Mouse (Mus musculus) Patski (cell line): Measurements from ENCODE around the gene Gp9. TPM values are rescaled to one million over a fixed set of nuclear protein-coding genes. Genes with fewer than 3 reads are reported as not detected.

Experiments used
- ATAC-seq: fragments of 100-300 bp; one replicate; pipeline ENCODE4 v1.8.0; 2021
- CTCF ChIA-PET: fragments of 350-600 bp; sonication (Branson Sonifier 250); formaldehyde crosslinking; loops from one replicate; lab custom pipeline; 2022; ENCODE audit warnings: inconsistent platforms; lab: Charles Lee
- POLR2A ChIA-PET: fragments of 350-600 bp; sonication (Branson Sonifier 250); formaldehyde crosslinking; loops from one replicate; lab custom pipeline; 2022; ENCODE audit warnings: antibody characterized with exemption, inconsistent platforms; lab: Charles Lee
- DNase-seq: peaks from one replicate; pipeline ENCODE4 v3.0.0-alpha.2; 2011; ENCODE audit warnings: low read depth, low spot score
- H3K27me3 ChIP-seq: fragments of 371-371 bp; one replicate; pipeline ENCODE4 v1.5.1; 2021
- CTCF ChIP-seq: fragments of 100-300 bp; IDR thresholded peaks from one replicate; pipeline ENCODE4 v1.5.1; 2021
- in situ Hi-C: fragments of 300-500 bp; cut with MboI; formaldehyde crosslinking; loops from 3 replicates; pipeline ENCODE4 v1.11.1; 2018; ENCODE audit warnings: low pct_unique_long_range_greater_than_20kb, mixed read lengths
- polyA plus RNA-seq: library from polyadenylated mRNA; unstranded; gene quantifications from one replicate; pipeline ENCODE4 v1.2.3, GENCODE M21; 2021

Gene Gp9
- polyA plus RNA-seq, 1 experiment from 2014 or later, result not detected

DNA sequence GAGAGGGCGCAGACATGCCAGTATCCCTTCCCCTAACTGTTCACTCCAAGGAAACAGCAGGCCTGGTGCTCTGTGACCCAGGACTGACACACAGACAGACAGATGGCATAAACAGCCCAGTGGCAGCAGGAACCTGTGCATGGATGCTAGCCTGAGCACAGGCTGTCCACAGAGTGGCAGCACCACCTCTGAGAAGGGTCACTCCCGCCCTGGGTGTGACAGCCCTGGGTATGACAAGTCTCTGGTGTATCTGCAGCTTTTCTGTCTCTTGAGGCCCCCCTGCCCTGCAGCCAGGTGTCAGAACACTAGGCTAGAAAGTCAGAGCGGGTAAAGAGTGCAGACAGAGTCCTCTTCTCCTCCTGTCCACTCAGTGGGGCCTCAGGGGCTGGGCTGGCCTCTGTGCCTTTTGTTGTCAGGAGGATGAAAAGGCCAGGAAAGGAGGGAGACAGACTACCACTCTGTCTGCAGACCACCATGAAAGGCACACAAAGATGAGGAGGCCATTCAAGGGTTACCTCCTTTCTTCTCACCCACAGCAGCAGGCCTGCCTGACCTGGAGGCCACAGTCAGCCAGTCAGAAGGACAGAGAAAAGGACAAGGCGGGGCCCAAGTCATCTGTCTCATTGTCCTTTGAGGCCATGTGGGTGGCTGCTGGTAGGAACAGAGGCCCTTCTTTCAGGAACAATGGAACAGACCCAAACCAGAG, 39.8 kb upstream of the Gp9 start:
- CTCF ChIA-PET, result no interaction called here
- H3K27me3 ChIP-seq, result peaks cover 10% of the 10 kb centered on the region
- ATAC-seq (no peak), DNase-seq (no peak)
- POLR2A ChIA-PET, result no interaction called here
- no peak for TF ChIP-seq CTCF
- in situ Hi-C loops, result no loop called here

GRCm38 (mm10) chr6:87739898-87740297, 38.0 kb upstream of the Gp9 start:
- CTCF ChIA-PET, result no interaction called here
- in situ Hi-C loops, result no loop called here
- no peak for ATAC-seq
- DNase-seq, result no peak
- H3K27me3 ChIP-seq, result peaks cover 10% of the 10 kb centered on the region
- POLR2A ChIA-PET, result no interaction called here
- no peak for TF ChIP-seq CTCF

GRCm38 (mm10) chr6:87740496-87740895, 37.4 kb upstream of the Gp9 start:
- ChIA-PET POLR2A (no interaction called here), CTCF (no interaction called here)
- DNase-seq (no peak), ATAC-seq (no peak)
- no peak for TF ChIP-seq CTCF
- in situ Hi-C loops, result no loop called here
- H3K27me3 ChIP-seq, result peaks cover 10% of the 10 kb centered on the region

DNA sequence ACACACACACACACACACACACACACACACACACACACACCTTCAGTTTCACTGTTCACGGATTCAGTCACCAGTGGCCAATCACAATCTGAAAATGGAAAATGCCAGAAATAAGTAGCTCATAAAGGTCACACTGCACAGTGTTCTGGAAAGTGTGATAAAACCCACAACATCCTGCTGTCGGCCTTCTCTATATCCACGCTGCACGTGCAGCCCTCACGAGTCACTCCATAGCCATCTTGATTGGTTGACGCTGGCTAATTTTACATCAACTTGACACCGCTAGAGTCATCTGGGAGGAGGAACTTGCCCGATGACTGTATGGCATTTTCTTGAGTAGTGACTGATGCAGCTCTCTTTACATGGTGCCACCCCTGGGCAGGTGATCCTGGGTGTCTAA, 35.9 kb upstream of the Gp9 start:
- POLR2A ChIA-PET, result interaction anchor here (0.6 kb wide), 1 partner anchor 675 kb away, joined by 4 read pairs; no protein-coding TSS in a partner anchor
- TF ChIP-seq CTCF, result no peak
- H3K27me3 ChIP-seq, result no peaks in the 10 kb centered on the region
- CTCF ChIA-PET, result no interaction called here
- in situ Hi-C loops, result no loop called here
- no peak for DNase-seq
- no peak for ATAC-seq

DNA sequence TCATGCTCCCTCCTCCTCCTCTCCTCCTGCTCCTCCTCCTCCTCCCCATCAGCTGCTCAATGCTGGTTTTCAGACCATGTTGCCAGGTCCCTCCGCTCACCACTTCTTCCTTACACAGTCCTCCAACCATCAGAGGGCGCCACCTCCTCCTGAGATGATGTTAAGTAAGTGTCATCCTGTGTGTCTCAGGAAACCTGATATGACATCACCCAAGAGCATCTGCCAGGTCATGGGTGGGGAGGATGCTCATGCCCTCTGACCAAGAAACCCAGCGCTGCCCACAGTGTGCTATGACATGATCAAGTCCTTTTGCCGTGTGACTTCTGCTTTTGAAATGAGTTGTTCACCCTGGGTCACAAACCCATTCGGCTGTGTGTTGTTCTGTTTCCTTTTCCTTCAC, 35.1 kb upstream of the Gp9 start:
- in situ Hi-C loops, result no loop called here
- no peak for ATAC-seq
- no peak for DNase-seq
- no peaks in the 10 kb centered on the region for H3K27me3 ChIP-seq
- ChIA-PET CTCF (no interaction called here), POLR2A (no interaction called here)
- TF ChIP-seq CTCF, result no peak

GRCm38 (mm10) chr6:87743281-87743680, 34.6 kb upstream of the Gp9 start:
- no peaks in the 10 kb centered on the region for H3K27me3 ChIP-seq
- POLR2A ChIA-PET, result interaction anchor here (0.6 kb wide), 1 partner anchor 30 kb away, joined by 4 read pairs; no protein-coding TSS in a partner anchor
- DNase-seq (no peak), ATAC-seq (no peak)
- no peak for TF ChIP-seq CTCF
- CTCF ChIA-PET, result interaction anchor here (1.3 kb wide), 1 partner anchor 10 kb away, joined by 3 read pairs; no protein-coding TSS in a partner anchor
- in situ Hi-C loops, result no loop called here

DNA sequence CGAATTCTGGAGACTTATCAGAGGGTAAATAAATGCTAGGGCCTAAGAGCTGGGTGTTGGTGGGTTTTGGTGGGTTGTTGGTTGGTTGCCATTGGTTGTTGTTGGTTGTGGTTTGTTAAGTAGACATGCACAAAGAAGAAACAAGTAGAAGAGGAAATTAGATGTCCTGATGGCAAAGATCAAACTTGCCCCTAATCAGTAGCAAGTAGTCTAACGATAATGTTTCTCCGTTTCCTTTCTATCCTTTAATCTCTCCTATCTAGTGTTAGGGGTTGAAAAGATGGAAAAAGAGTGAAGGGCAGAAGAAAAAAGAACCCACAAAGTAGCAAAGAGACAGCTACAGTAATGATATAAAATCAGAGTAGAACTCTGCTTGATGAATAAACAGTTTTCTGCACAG, 33.2 kb upstream of the Gp9 start:
- CTCF ChIA-PET, result interaction anchor here (1.3 kb wide), 1 partner anchor 12 kb away, joined by 3 read pairs; no protein-coding TSS in a partner anchor
- no peaks in the 10 kb centered on the region for H3K27me3 ChIP-seq
- POLR2A ChIA-PET, result no interaction called here
- in situ Hi-C loops, result no loop called here
- ATAC-seq (no peak), DNase-seq (no peak)
- TF ChIP-seq CTCF, result no peak

- H3K27me3 ChIP-seq, result no peaks in the 10 kb centered on the region
- in situ Hi-C loops, result no loop called here
- ATAC-seq, result no peak
- ChIA-PET CTCF (no interaction called here), POLR2A (no interaction called here)
- no peak for TF ChIP-seq CTCF
- no peak for DNase-seq
These were observed 32.6 kb upstream of the Gp9 start for GRCm38 (mm10) chr6:87745301-87745700.

- ATAC-seq, result no peak
These were observed 31.8 kb upstream of the Gp9 start for GRCm38 (mm10) chr6:87746059-87746458.

GRCm38 (mm10) chr6:87746849-87747248, 31.0 kb upstream of the Gp9 start:
- DNase-seq (no peak), ATAC-seq (no peak)
- in situ Hi-C loops, result no loop called here
- CTCF ChIA-PET, result no interaction called here
- no peak for TF ChIP-seq CTCF
- peaks cover 8% of the 10 kb centered on the region for H3K27me3 ChIP-seq
- POLR2A ChIA-PET, result no interaction called here

More at GRCm38 (mm10) chr6:87746059-87746458, 31.8 kb upstream of the Gp9 start:
- H3K27me3 ChIP-seq, result peaks cover 3% of the 10 kb centered on the region
- ChIA-PET POLR2A (interaction anchor here (0.7 kb wide), 1 partner anchor 79 kb away, joined by 12 read pairs; no protein-coding TSS in a partner anchor), CTCF (no interaction called here)
- in situ Hi-C loops, result no loop called here
- no peak for TF ChIP-seq CTCF
- DNase-seq, result no peak

DNA sequence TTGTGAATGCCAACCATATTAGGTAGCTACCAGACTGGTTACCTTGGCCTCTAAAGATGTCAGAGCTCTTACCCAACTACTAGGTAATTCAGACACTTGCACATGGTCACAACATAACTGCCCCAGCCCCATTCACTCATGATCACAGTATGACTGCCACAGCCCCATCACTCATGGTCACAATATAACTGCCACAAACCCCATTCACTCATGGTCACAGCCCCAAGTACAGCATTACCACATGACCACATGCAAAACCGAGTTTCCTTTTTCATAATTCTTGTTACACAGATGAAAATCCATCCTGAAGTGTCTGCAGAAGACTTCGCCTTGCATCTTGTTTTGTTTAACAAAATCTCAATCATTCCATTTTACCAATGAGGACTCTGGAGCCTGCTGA, 29.8 kb upstream of the Gp9 start:
- ATAC-seq, result no peak
- DNase-seq, result no peak
- H3K27me3 ChIP-seq, result peaks cover 9% of the 10 kb centered on the region
- in situ Hi-C loops, result no loop called here
- POLR2A ChIA-PET, result no interaction called here
- TF ChIP-seq CTCF, result no peak
- CTCF ChIA-PET, result no interaction called here
